Mouse (Mus musculus): ENCODE measurements around the gene Itga6. TPM values are rescaled to one million over a fixed set of nuclear protein-coding genes. Genes with fewer than 3 reads are reported as not detected.
"Not testable (repeated sequence)": the region's sequence is repeated elsewhere in the genome, so short reads cannot be mapped to it uniquely, and the experiment has no call there.

Itga6 gene
- 100 to 1,000 TPM; 156 to 185 TPM for total RNA-seq (2021)
- long read RNA-seq, experiment 1, full-length matches to known transcripts = 1 of 23 reads
- long read RNA-seq, experiment 1, partial matches to known transcripts = 14 of 23 reads
- long read RNA-seq, experiment 1, other reads (novel, unspliced or antisense) = 8 of 23 reads
- long read RNA-seq, experiment 2, full-length matches to known transcripts = 1 of 4 reads
- long read RNA-seq, experiment 2, partial matches to known transcripts = 2 of 4 reads
- long read RNA-seq, experiment 2, other reads (novel, unspliced or antisense) = 1 of 4 reads

DNA sequence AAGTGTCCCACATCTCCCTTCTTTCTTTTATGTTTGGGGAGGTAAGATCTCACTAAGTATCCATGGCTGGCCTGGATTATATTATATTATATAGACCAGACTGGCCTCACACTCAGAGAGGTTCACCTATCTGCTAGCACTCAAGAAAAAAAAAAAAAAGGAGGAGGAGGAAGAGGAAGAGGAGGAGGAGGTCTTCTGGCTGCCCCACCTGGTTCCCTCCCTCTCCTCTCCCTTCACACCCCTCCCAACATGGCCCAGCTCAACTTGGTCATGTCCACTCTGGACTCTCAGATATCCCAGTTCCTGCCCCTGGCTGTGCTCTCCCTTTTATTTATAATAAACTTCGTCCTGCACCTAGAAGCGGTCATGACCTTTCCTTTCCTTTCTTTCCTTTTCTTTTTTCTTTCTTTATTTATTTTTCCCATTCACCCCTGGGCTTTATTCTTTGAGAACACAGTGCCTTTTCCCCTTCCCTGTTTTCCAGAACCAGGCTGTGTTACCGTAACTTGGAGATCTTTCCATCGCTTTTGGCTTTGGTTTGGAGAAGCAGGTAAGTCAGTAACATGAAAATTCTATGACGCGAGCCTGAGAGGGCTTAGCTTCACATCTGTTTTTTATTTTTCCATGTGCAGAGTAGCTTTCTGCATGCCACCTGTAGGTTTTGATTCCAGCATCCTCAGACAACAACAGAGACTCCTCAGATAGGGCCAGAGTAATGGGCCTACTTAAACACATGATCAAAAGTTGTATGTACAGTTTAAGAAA lies at the start of gene Itga6:
Gene Itga6, plus strand, starts transcription at position 7 of the 765 bp plus-strand sequence.
- no peak for DNase-seq

GRCm38 (mm10) chr2:71696776-71697175 lies 48.6 kb upstream of the Itga6 start:
- no peak for DNase-seq

- peak; percentile 62 to 68 for DNase-seq
These were observed 47.7 kb upstream of the Itga6 start for GRCm38 (mm10) chr2:71697408-71698336.

DNA sequence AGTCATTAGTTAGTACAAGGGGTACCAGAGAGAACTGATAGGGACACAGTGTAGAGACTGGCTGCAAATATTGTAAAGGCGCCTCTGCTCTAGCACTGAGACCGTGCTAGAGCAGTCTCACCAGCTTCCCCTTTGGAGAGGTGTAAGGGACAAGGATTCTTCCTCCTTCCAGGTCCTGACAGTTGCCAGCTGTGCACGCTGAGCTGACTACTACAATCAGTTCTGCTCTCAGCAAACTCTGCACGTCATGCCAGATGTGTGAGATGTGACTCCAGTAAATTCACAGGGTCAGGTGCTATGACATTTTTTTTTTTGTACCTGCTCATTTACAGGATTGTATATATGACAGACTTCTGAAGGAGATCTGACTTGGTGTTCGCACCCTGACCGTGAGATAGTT lies 47.0 kb upstream of the Itga6 start:
- DNase-seq = no peak

DNA sequence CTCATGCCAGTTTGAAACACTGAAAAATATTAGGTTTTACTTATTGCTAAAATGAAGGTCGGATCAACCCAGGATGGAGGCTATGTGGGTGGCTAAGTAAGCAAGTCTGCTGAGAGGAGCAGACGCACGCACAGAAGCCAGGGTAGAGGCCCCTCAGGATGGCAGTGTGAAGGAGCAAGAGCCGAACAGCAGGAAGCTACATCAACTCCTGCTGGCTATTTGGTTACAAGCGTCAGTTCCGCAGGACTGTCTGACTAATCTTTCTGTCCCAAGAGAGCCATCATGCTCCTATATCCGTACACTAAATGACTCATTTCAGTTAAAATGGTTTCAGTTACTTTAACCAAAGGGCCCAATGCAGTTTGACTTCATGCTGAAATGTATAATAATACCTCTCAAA lies 46.5 kb upstream of the Itga6 start:
- DNase-seq = no peak

GRCm38 (mm10) chr2:71701341-71701740 lies 44.1 kb upstream of the Itga6 start:
- DNase-seq = no peak

DNA sequence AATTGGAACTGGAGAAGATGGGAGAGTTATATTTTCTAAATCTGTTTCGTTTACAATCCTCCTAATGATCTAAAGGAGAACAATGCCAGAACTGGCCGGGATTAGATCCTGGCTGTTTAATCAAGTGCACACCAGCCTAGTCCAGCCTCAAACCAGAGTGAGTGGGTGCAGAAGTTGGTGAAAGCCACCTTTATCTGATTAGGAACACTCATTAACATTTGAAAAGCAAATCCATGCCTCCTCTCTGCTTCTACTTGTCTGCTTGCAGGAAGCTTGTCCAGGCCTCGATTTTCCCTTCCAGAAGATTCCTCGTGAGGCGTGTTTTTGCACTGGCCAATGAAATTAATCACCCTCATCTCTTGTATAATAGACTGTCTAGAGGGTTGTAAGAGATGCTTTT lies 41.1 kb upstream of the Itga6 start:
- no peak for DNase-seq

GRCm38 (mm10) chr2:71708886-71709285 lies 36.5 kb upstream of the Itga6 start:
- no peak for DNase-seq

GRCm38 (mm10) chr2:71711640-71712039 lies 33.8 kb upstream of the Itga6 start:
- no peak for DNase-seq

DNA sequence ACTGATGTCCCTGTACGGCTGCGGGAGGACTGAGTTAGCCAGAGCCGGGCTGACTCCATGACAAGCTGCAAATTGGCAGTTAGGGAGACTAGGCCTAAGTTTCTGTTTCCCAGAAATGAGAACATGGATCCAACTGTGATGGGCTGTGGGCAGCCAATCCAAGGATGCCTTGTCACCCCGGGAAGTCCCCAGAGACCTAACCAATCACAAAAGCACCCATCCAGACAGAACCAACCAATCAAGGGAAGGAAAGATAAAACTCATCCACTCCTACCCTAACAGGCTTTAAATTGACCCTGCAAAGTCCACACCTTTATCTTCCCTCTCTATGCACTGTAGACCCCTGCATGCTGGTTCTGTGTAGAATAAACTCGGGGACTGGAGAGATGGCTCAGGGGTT lies 31.0 kb upstream of the Itga6 start:
- no peak for DNase-seq

DNA sequence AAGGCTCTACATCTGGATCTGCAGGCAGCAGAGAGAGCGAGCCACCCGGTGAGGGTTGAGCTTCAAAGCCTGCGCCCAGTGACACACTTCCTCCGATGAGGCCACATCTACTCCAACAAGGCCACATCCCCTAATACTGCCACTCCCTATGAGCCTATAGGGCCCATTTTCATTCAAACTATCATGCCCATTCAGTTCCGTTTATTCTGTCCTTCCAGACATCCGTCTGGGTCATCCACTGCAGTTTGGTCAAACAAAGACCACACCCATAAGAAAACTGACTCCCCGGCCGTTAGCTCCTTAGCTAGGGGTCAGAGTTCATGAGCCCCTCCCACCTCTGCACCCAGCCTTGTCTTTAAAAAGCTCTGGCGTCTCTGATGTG lies 26.4 kb upstream of the Itga6 start:
- no peak for DNase-seq

DNA sequence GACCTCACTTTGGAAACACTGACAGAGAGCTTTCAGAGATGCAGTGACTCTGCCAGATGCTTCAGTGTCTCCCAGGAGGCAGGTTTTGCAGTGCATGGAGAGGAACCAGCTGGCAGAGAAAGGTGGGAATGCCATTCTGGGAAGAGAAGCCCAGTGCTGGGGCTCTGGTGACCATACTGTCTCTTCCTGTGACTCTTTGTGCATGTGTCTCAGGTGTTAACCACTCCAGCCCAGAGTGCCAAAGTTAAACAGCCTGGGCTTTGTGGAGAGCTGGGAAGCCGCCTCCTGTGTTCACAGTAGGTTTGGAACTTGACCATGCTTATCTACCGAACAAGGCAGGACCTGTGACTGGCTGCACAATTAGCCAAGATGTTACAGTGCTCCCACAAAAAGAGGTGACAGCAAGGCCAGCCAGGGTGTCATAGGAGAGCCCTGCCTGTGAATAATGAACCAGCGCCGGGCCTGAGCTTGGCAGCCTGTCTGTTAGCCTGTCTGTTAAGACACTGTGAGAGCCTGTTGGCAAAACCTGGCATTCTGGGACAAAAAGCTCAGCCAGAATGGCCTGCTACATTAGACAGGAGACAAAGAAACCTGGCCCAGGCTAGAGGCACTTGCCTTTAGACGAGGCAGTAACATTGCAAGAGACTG lies 25.9 kb upstream of the Itga6 start:
- no peak for DNase-seq

DNA sequence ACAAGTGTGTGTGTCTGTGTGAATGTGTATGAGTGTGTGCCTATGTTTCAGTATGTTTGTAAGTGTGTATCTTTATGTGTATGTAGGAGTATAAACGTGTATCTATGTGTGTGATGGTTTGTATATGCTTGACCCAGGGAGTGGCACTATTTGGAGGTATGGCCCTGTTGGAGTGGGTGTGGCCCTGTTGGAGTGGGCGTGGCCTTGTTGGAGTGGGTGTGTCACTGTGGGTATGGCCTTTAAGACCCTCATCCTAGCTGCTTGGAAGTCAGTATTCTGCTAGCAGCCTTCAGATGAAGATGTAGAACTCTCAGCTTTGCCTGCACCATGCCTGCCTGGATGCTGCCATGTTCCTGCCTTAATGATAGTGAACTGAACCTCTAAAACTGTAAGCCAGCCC lies 24.9 kb upstream of the Itga6 start:
- DNase-seq = not testable (repeated sequence)

- DNase-seq = no peak
These were observed 22.5 kb upstream of the Itga6 start for GRCm38 (mm10) chr2:71722913-71723312.

DNA sequence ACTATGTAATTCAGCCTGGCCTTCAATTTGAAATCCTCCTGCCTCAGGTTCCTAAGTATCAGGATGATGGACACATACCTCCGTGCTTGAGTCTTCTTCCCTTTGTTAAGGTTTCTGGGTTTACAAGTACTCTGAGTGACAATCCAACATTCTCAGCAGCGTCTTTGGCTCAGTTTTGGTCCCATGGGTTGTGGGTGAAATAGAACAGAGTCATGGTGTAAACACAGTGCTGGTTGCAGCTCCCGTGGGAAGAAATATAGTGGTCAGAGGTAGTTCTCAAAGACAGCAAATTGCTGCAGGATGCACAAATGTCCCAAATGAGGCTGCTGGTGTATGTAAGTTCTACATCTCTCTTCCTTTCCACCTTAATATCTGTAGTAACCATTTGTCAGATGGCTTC lies 21.8 kb upstream of the Itga6 start:
- no peak for DNase-seq

- no peak for DNase-seq
These were observed 21.4 kb upstream of the Itga6 start for GRCm38 (mm10) chr2:71724028-71724427.

- DNase-seq = no peak
These were observed 20.0 kb upstream of the Itga6 start for GRCm38 (mm10) chr2:71725446-71725845.

- no peak for DNase-seq
These were observed 18.3 kb upstream of the Itga6 start for GRCm38 (mm10) chr2:71726883-71727676.

- no peak for DNase-seq
These were observed 17.1 kb upstream of the Itga6 start for GRCm38 (mm10) chr2:71728341-71728740.

DNA sequence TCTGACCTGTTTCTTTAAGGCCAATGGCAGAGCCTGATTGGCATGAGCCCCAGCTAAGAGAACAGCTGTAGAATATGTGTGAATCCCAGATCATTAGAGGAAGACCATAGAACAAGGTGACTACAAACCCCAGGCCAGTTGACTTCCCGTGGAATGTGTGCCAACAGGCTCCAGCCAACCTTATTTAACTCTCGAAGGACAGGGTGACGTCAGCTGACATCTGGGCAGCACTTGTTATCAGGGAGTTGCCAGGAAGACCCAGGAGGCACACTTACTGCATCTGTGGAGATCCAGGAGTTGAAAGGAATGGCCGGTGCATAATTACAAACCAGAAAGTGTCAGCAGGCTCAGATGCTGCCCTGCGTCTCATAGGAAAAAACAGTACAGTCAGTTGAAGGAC lies 16.6 kb upstream of the Itga6 start:
- peak; percentile 76 to 78 for DNase-seq
